Mouse (Mus musculus): ENCODE data around the gene S100a16.

Gene S100a16

DNA sequence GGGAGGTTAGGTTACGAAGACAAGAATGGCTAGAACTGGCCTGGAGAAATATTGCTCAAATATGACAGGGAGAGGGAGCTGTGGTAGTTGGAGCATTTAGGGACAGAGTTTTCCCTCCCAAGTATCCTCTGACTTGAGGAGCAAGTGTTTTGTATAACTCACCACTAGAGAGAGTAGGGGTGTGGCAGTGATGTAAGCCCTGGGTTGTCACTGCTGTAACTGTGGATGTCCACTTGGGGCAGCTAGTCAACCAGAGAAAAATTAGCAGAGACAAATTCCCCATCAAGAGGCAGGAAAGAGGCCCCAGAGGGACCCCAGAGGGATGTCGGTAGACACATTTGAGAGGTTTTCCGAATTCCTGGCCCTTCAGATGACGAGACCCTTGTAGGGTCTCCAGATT lies 11.6 kb upstream of the S100a16 start:
- WGBS: 70% methylated on average over 4 of the region's 4 CpGs

GRCm38 (mm10) chr3:90526076-90526475 lies 11.0 kb upstream of the S100a16 start:
- 72% methylated on average over 2 of the region's 2 CpGs for WGBS

DNA sequence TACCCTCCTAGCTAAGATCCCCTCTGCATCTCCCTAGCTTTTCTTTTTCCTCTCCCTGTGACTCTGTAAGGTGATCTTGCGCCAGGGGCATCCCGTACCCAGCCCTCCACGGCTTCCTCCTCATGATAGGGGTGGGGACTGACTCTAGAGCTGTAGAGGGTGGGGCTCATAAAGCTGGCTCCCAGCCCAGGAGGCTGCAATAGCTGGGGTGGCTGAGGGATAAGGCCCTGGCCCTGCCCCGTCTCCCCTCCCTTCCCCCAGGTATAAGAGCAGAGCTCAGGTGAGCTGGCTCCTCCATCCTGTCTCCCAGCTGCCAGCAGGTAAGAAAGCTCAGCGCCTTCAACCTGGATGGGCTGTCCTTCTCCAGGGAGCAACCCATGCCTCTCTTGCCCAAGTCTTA lies 10.5 kb upstream of the S100a16 start, which contains the start of gene S100a14:
S100a14 (plus strand) TSS at position 277 of the 400 bp plus-strand sequence.
- WGBS: 76% methylated on average over 5 of the region's 5 CpGs

DNA sequence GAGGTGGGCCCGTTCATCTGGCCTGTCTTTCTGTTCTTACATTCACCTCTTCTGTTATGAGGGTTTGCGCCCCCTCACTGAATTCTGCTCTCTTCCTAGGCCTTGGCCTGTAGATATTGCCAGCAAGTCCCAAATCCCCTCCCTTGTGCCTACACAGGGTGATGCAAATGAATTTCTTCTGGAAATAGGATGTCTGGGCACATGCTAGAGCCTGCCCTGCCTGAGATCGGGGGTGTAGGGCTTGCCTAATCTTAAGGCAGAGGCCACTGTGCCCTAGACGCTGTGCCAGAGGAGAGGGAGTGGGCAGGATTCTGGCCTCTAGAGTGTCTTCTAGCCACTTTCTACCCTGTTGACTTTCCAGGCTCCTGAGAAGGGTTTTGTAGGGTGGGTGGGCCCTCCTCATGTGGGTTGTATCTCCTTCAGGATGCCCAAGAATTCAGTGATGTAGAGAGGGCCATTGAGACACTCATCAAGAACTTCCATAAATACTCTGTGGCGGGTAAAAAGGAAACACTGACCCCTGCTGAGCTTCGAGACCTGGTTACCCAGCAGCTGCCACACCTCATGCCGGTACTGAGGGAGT lies 9.7 kb upstream of the S100a16 start:
- WGBS: 90% methylated on average over 7 of the region's 7 CpGs

- WGBS: 87% methylated on average over 5 of the region's 5 CpGs
These were observed 5.3 kb upstream of the S100a16 start for GRCm38 (mm10) chr3:90531713-90532112.

DNA sequence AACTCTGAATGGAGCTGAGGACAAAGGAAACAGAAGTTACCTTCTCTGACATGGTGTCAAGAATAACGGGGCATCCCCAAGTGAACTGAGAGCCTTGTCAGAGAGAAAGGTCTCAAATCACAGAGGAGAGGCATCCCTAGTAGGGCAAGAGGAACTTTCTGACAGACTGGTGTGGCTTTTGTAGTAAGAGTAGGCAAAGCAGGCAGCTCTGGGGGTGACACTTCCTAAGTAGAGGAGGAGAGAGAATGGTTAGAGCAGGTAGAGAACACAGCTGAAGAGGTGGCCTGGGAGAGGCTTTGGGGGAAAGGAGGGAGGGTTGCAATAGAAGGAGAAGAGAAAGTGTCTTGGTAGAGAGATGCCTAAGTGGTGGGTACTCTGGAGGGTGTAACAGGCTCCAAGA lies 1.6 kb upstream of the S100a16 start:
- 74% methylated on average over 1 of the region's 1 CpGs for WGBS

DNA sequence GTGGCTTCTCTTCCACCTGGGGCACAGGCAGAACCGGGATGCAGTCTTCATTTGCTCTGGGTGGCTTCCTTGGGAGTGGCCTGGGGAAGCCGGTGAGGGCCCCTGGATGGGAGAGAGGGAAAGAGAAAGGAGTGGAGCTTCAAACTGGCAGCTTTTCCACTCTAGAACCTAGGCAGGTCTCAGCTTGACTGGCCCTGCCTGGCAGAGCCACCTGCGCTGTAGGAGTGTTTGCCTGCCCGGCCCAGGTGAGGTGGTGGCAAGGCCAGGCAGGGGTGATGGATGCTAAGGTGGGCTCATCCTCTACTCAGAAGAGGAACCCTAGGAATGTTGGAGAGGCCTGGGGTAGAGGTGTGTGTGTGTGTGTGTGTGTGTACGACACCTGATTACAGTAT lies 847 bp downstream of the S100a16 start:
- WGBS: 79% methylated on average over 5 of the region's 5 CpGs

GRCm38 (mm10) chr3:90540904-90541303 lies 3.9 kb downstream of the S100a16 start:
- WGBS: 65% methylated on average over 4 of the region's 4 CpGs

DNA sequence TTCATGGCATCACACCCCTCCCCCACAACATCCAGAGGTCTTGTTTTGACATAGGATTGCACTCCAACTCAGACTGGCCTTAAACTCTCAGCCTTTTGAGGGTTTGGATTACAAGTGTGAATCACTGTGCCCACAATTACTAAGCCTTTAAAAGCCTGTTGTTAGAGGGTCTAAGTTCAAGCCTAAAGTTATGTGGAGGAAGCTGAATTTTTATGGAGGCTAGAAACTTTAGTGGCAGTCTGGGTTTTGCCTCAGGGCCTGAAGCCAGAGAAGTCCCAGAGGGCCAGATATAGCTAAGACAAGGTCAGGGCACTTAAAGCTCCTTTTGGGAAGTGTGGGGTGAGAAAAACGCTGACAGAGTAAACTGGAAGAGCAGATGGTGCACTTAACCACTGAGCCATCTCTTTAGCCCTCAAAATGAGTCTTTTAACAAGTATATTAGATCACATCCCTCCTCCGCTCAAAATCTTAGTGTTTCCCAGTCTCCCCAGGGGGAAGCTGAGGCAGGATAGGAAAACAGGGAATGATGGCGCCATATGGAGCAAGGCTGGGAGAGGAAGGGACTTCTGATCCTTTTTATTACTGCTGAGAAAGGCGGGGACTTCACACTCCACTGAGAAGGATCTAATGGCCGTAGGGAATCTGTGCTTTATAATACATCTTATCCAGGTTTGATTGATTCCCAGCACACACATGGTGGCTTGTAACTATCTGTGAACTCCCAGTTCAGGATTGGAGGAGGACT lies 12.8 kb downstream of the S100a16 start:
- WGBS: 82% methylated on average over 5 of the region's 5 CpGs

DNA sequence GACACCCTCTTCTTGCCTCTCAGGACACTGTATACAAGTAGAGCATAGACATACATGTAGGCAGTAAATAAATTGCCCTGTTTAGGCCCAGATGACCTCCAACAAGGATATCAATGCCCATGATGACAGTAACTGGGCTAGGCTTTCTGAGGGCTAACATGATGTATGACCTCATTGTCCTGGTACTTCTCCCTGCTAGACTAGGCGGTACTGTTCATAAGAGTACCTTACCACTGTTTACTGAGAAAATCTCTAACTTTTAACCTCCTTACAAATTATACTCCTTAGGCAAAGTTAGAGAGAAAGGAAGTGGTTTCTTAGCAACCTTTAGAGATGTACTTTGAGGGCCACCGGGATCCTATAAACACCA lies 13.4 kb downstream of the S100a16 start:
- WGBS: 81% methylated on average over 2 of the region's 2 CpGs

DNA sequence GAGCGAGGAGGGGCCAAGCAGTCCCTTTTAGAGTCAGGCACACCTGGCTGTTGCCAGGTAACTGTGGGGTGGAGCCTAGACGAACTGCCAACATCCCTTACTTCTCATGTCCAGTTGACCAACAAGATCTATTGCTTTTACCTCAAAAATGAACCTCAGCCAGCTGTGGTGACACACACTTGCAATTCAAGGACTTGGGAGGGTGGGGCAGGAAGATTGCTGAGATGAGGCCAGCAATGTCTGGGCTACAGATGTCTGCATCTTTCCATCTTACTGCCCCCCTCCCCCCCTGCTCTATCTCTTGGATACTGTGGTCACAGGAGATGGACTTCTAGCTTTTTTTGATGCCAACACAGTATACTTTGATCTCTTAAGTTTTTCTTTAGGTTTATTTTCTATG lies 15.2 kb downstream of the S100a16 start:
- WGBS: 88% methylated on average over 2 of the region's 2 CpGs

DNA sequence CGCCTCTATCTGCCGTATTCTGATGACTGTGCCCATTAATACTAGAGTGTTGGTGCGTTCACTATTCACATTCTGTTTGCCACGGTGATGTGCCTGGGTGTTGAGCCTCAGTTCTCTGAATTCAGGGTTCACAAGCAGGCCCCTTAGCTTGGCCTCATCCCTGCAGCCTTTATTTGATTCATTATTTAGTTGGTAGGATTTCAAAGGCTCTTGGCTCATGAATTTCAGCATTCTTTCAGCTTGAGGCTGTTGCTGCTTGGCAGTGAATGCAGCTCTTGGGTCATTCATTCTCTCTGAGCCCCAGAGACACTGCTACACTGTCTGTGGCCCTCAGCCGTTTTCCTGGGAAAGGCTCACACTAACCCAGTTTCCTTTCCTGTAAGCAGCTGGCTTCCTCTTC lies 18.9 kb downstream of the S100a16 start:
- 56% methylated on average over 5 of the region's 5 CpGs for WGBS

DNA sequence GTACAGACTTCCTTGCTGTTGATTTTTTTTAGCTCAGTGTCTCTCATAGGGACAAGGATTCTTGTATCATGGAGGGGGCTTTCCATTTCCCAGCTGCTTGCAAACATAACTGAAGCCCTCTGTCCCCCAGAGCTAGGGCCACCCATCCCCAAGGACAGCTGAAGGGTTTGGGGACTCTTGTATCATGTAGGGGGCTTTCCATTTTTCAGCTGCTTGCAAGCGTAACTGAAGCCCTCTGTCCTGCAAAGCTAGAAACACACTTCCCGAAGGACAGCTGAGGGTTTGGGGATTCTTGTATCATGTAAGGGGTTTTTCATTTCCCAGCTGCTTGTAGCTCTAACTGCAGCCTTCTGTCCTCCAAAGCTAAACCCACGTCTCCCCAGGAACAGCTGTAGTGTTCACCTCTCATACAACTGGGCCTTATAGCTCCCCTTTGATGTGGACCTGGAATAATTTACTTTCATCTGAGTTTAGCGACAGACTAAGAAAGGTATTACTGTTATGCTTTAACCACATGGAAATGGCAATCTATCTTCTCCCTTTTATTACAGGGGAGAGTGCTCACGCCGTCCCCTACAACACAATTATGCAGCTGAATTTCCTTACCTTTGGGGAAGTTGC lies 23.1 kb downstream of the S100a16 start, which contains the start of gene S100a3:
S100a3 (plus strand) TSS at position 571 of the 621 bp plus-strand sequence.
- 88% methylated on average over 6 of the region's 6 CpGs for WGBS

GRCm38 (mm10) chr3:90574691-90575090 lies 37.6 kb downstream of the S100a16 start:
- 59% methylated on average over 5 of the region's 5 CpGs for WGBS

DNA sequence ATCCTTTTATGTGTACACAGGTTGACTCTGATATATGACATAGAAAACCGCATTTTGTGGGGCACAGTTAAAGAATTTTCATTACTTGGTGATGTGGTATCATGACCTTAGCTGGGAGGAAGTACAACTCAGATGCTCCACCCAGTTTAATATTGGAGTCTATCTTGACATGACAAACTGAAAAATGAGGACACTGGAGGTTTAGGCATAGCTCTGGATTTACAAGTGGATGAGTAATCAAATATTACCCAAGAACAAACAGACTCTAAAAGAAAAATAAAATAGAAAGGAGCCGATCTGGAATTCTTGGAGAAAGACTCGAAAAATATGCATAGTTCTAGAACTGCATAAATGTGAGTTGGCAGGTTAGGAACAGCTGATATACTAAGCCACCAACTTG lies 38.3 kb downstream of the S100a16 start:
- 72% methylated on average over 3 of the region's 3 CpGs for WGBS

- 48% methylated on average over 10 of the region's 10 CpGs for WGBS
These were observed 39.4 kb downstream of the S100a16 start for GRCm38 (mm10) chr3:90576351-90577001.

DNA sequence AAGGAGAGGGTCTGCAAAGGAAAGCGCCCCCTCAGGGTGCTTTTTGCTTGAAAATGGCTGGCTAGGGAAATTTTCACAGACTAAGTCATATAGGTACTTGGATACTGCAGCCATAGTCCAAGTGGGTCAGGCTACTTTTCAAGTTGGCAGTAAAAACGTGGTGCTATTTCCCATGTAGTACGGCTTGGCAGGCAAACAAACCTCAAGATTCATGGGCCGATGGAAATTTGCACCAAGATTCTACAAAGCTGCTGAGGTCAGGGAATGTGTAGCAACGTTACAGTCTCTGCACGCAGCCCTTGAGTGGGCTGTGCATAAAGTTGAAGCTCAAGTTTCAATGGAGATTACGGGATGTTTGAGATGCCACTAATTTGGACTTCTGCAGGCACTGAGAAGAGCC lies 42.4 kb downstream of the S100a16 start:
- 63% methylated on average over 7 of the region's 7 CpGs for WGBS

- WGBS: 95% methylated on average over 5 of the region's 5 CpGs
These were observed 44.1 kb downstream of the S100a16 start for GRCm38 (mm10) chr3:90581141-90581540.

GRCm38 (mm10) chr3:90582156-90582555 lies 45.1 kb downstream of the S100a16 start:
- WGBS: 97% methylated on average over 1 of the region's 1 CpGs

- WGBS: 80% methylated on average over 4 of the region's 4 CpGs
These were observed 45.5 kb downstream of the S100a16 start for GRCm38 (mm10) chr3:90582556-90582955.

GRCm38 (mm10) chr3:90583893-90584292 lies 46.8 kb downstream of the S100a16 start:
- 56% methylated on average over 3 of the region's 3 CpGs for WGBS

GRCm38 (mm10) chr3:90585595-90585994 lies 48.5 kb downstream of the S100a16 start:
- 19% methylated on average over 5 of the region's 5 CpGs for WGBS

Measured in cerebral cortex, adult 2 months (tissue).